Mouse (Mus musculus): ENCODE measurements around the gene Slc25a13.
A peak's percentile ranks its signal among the peaks of the same experiment; 100 is the strongest.

Slc25a13 gene

DNA sequence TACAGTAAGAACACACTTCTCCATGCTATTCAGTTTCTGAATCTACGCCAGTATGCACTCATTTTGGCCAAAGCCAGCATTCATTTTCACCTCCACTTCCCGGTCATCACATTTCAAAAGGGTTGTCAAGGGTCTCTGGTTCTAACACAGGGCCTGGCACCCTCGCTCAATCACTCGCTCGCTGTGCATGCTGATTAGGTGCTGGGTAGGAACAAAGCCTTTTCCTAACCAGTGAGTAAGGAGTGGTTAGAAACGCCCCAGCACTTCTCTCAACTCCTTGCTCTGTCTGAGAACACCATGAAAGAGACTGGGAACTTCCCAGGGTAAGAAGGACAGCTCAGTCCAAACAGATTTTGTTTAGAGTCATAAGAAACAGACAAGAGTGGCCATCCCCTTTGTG, 193.0 kb downstream of the Slc25a13 start:
- no peak for DNase-seq

DNA sequence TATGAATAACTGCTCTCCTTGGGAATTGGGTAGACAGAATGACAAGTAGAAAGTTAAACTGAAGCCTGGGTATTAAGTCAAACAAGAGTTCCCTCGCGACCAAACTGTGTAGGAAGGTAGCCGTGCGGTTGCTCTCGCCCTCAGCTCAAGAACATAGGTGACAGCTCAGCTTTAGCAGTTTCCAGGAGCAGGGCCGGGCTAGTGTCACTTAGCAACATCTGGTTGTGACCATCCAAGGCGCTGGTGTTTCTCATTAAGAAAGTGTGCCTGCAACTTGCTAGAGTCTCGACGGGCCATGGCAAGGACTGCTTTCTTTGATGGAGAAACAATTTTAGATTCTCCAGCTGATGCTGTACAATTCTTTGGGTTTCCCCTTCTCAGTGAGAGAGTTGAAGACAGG, 200.0 kb downstream of the Slc25a13 start:
- DNase-seq, result no peak

DNA sequence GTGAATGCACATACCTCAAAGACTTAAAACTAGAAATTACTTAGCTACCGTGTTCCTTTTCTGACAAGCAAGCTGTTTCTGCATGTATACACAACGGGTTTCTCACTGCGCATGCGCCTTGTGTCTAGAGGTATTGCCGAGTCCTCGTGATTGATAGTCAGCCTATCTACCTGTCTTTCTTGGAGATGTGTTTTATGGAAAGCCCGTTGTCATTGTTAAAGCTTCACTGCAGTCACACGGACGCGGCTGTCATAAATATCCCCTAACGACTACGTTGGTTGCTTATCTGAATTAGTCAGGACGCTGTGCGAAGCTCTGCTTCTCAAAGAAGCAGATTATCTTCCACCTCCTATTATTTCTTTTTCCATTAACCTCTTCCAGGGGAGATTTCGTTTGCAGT, 201.4 kb downstream of the Slc25a13 start:
- no peak for DNase-seq

DNA sequence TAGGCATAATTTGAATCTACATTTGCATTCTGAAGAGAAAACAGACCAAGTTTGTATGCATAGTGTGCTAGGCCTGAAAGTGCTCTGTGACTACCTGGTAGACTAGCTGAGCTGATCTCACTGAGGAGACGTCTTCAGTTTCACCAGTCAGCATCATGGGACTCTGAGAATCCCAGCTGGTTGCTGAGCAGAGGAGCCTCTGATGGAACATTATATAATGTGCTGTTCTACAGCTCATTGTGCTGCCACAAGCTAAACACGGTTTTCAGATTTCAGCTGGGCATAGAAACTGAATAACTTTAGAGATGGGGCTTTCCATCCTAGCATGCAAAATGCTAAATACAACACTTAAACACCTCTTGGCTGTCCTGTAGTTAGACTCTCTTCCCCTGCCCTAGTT, 205.6 kb downstream of the Slc25a13 start:
- no peak for DNase-seq

DNA sequence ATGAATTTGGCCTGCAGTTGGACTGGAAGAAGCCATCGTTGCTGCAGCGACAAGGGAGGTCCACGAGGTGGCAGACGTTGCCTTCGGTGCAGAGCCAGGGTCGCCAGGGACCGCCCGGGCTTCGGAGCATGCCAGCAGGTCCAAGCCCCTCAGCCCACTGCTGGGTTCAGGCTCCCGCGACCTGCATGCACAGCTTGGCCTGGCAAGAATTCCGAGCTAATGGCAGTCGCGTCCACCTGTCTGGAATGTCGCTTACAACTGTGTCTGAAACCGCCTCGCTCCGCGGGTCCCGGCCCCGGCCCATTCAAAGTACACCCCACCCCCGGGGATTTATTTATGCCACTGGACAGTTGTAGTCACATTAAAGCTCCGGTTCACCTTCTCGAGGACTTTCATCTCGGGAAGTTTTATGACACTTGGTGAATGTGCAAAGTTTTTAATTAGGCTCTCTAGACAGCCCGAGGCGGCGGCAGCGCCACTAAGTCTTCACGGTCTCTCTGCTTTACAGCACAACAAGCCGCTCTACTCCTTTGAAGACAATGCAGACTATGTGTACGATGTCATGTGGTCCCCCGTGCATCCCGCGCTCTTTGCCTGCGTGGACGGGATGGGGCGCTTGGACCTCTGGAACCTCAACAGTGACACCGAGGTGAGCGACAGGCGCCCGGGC, 211.1 kb downstream of the Slc25a13 start:
- DNase-seq, result peak; percentile 86 to 90

DNA sequence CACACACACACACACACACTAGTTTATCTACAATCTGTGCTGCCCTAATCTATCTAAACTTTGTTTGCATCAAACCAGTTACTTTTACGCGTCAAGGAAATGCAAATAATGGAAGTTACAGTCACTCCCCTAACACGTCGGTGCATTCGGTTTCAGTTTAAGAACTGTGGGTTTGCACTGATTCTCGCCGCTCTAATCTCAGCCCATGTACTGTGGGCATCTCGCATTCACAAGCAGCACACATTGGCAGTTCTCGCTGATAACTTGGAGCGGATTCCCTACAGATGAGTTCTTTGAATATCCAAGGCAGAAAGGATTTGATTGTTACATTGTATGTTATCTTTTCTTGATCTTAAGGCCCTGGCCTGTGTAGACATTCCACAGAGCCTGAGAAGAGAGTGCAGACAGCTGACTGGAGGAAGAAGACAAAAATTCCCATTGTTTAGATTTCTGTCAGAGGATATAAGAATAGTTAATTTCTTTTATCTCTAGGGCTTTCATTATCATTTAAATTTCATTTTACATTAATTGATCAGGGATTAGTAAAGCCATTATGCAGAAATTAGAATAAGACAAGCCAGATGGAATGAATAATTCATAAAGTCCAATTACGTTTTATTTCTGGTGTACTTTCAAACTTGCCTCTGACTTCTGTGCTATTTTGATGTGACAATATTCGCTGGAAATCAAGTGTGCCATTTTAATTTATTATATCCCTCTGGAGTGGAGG, 212.1 kb downstream of the Slc25a13 start:
- DNase-seq, result no peak

DNA sequence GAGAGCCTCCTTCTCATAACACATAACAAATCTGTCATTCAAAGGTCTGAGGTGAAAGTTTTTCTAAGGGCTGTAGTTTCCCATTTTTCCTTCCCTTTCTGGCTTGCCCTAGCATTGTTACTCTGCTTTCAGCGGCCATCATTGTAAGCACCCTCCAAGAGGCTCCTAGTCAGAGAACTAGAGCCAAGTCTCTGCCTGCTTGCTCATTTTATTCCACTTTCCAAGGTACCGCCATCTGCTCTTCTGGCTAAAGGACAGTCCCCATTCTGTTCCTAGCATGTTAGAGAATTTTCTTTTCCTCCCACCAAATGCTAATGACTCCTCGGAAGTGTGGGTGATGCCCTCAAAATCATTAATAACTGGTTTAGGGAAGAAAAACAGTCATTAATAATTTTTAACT, 214.9 kb downstream of the Slc25a13 start:
- no peak for DNase-seq

DNA sequence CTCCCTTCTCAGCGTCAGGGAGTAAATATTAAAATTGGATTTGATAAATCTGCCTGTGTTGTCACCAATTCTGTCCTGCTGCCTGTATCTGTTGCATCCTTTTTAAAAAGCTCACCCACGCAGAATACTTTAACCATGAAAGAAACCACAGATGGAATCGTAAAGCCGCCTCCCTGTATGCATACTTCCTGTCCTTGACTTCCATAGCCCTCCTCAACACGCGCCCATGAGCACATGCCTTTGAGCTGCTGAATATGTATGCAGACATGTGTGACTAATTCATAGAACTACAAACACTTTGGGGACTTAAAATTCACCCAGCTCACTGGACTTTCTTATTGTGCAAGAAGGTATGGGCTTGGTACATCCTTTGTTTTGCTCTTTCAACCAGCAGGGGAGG, 219.4 kb downstream of the Slc25a13 start:
- DNase-seq, result no peak

DNA sequence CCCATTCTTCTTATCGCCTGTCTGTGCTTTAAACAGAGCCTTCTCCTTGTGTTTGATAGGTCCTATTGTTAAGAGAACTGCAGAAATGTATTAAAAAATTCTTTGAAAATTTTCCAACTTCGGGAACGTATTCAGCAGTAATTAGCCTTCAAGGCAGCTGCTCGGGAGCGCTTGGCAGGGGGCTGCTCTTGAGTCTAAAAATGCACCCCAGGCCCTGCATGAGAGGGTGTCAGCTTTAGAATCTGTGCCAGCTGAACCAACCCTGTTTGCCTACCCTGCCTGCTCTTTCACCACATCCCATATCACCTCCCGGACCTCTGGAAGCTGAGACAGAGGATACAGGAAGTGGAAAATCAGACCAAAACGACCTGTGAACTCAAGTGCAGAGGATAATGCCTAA, 223.9 kb downstream of the Slc25a13 start:
- DNase-seq, result no peak

DNA sequence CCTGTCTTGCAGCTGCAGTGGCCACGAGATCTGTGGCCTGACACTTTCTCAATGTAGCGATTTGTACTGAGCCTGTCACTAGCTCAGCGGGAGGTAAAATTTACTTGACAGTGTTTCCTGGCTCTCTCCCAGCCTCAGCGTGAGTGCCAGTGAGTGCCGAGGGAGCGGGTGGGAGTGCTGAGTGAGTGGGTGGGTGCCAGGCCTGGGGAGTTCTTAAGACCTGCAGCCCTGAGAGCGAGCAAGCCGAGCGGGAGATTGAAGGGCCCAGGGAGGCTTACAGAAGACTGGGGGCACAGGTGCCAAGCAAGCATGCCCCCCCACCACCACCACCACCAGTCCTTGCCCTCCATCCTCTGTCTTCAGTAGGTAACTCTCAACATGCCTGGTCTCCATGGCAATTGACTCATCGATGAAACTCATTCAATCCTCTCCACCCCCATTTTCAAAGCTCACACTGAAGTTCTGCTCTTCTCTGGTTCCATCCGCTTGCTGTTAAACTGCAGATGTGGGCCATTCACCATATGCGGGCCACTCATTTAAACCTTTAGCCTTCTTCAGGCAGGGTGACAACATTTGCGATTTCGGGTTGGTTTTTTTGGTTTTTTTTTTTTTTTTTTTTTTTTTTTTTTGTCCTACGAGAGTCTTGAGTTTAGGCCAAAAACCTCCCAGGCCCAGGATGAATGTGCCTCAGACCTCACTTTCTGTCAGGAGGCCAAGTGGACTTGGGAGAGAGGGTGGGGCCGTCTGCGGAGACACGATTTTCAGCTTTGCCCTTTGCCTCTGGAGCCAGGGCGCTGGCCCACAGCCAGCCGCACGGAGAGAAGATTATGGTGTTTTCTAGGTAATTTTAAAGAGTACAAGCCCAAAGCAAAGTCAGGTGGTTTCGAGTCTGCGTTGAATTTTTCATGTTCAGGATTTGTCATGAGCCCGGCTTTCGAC, 224.9 kb downstream of the Slc25a13 start:
- peak; percentile 51 to 64 for DNase-seq

DNA sequence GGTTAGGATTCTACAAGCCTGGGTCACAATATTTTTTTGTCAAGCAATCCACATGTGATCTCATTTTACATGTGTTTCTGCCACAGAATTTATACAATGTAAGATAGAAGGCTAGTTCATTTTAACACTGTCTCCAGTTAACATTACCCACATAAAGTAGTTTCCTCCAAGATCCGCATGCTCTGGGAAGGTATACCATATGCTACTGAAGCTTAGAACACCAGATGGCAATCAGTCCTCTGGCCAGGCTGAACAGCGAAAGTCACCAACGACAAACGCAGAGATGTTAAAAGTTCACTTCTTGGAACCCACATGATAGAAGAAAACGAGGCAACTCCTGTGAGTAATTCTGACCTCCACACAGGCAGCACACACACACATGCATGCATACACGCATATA, 225.7 kb downstream of the Slc25a13 start:
- no peak for DNase-seq

All from kidney, postnatal 4 days (tissue).